Mouse (Mus musculus) hindbrain, embryonic 14.5 days (tissue): ENCODE data around the gene Chd2. TPM values are rescaled to one million over a fixed set of nuclear protein-coding genes. Genes with fewer than 3 reads are reported as not detected.
A peak's percentile ranks its signal among the peaks of the same experiment; 100 is the strongest.

Source experiments
- ATAC-seq: fragments of 200-750 bp; cut with Nextera tagmentation; 2 replicates; pipeline ENCODE4 v1.8.0; 2017; ENCODE audit warnings: moderate number of reproducible peaks, mild to moderate bottlenecking, moderate TSS enrichment, moderate library complexity; ENCODE audit not compliant: low FRiP score
- DNase-seq: peaks from one replicate; pipeline ENCODE4 v3.0.0-alpha.2; 2015; ENCODE audit warnings: low spot score
- H3K27ac ChIP-seq: fragments of 300-500 bp; sonication (generic); 2 replicates; pipeline ENCODE4 v1.5.1; 2014; ENCODE audit warnings: mild to moderate bottlenecking, moderate library complexity
- H3K27me3 ChIP-seq: fragments of 300-500 bp; sonication (generic); 2 replicates; pipeline ENCODE4 v1.6.1; 2014; ENCODE audit warnings: mild to moderate bottlenecking, low read length, mixed read lengths; ENCODE audit not compliant: control insufficient read depth, insufficient read depth
- H3K36me3 ChIP-seq: fragments of 300-500 bp; sonication (generic); replicated peaks from 2 replicates; pipeline ENCODE4 v1.6.1; 2014; ENCODE audit not compliant: control insufficient read depth, insufficient read depth
- H3K4me1 ChIP-seq: fragments of 300-500 bp; sonication (generic); replicated peaks from 2 replicates; pipeline ENCODE4 v1.6.1; 2014; ENCODE audit warnings: antibody characterized with exemption, low read length, mixed read lengths; ENCODE audit not compliant: control insufficient read depth, insufficient read depth
- H3K4me2 ChIP-seq: fragments of 300-500 bp; sonication (generic); replicated peaks from 2 replicates; pipeline ENCODE4 v1.6.1; 2014; ENCODE audit warnings: mild to moderate bottlenecking, moderate library complexity
- H3K4me3 ChIP-seq: fragments of 300-500 bp; sonication (generic); replicated peaks from 2 replicates; pipeline ENCODE4 v1.5.1; 2014; ENCODE audit warnings: mild to moderate bottlenecking, low read length
- H3K9ac ChIP-seq: fragments of 300-500 bp; sonication (generic); 2 replicates; pipeline ENCODE4 v1.6.1; 2014
- H3K9me3 ChIP-seq: fragments of 300-500 bp; sonication (generic); 2 replicates; pipeline ENCODE4 v1.6.1; 2016; ENCODE audit warnings: low read length; ENCODE audit not compliant: control insufficient read depth
- WGBS: fragments of 180-500 bp; shearing (Covaris S2); extraction: QIAGEN DNeasy Blood & Tissue Kit; methylation state at CpG from one replicate; pipeline ENCODE4 v1.1.7; 2014; 5-methylcytosine and 5-hydroxymethylcytosine counted together
- polyA plus RNA-seq: library from polyadenylated mRNA; unstranded; fragments of >200 nt; fragmentation: Nextera tagmentation; extraction: Ambion mirVana; gene quantifications from 2 replicates; pipeline ENCODE4 v1.2.1, GENCODE M21; 2014

Chd2 gene
- polyA plus RNA-seq, 1 experiment from 2014 or later = 42.3 TPM

- 91% methylated on average over 8 of the region's 8 CpGs for WGBS
- Histone ChIP-seq H3K4me1 (peaks cover 3% of the 10 kb centered on the region; the same call in 1 of the 2 replicates), H3K27me3 (no peaks in the 10 kb centered on the region), H3K27ac (no peak overlapping the region), H3K36me3 (peaks cover 33% of the 10 kb centered on the region), H3K4me3 (no peak overlapping the region), H3K9me3 (no peaks in the 10 kb centered on the region), H3K9ac (no peak overlapping the region), H3K4me2 (no peak overlapping the region)
- no peak for ATAC-seq
- no peak for DNase-seq
These were observed 114.8 kb downstream of the Chd2 start for GRCm38 (mm10) chr7:73426752-73427386.

- Histone ChIP-seq H3K4me3 (no peak overlapping the region), H3K4me1 (peaks cover 4% of the 10 kb centered on the region; the same call in 1 of the 2 replicates), H3K36me3 (peaks cover 33% of the 10 kb centered on the region), H3K4me2 (no peak overlapping the region), H3K27me3 (no peaks in the 10 kb centered on the region), H3K9me3 (no peaks in the 10 kb centered on the region), H3K9ac (no peak overlapping the region), H3K27ac (no peak overlapping the region)
- 81% methylated on average over 3 of the region's 3 CpGs for WGBS
- ATAC-seq (no peak), DNase-seq (no peak)
These were observed 115.4 kb downstream of the Chd2 start for GRCm38 (mm10) chr7:73426235-73426634.

- Histone ChIP-seq H3K9me3 (no peaks in the 10 kb centered on the region), H3K4me1 (peaks cover 4% of the 10 kb centered on the region; the same call in 1 of the 2 replicates), H3K27ac (0 out of 2 replicates have a peak overlapping the region, but pooled peaks have one; percentile 4), H3K36me3 (peaks cover 34% of the 10 kb centered on the region), H3K4me3 (no peak overlapping the region), H3K9ac (no peak overlapping the region), H3K4me2 (no peak overlapping the region), H3K27me3 (no peaks in the 10 kb centered on the region)
- DNase-seq (no peak), ATAC-seq (no peak)
- WGBS = 91% methylated on average over 7 of the region's 7 CpGs
These were observed 116.2 kb downstream of the Chd2 start for GRCm38 (mm10) chr7:73425451-73425850.

GRCm38 (mm10) chr7:73424705-73425104, 116.9 kb downstream of the Chd2 start:
- Histone ChIP-seq H3K36me3 (peaks cover 30% of the 10 kb centered on the region), H3K4me3 (no peak overlapping the region), H3K27me3 (no peaks in the 10 kb centered on the region), H3K9me3 (no peaks in the 10 kb centered on the region), H3K27ac (peak overlapping the region; percentile 33), H3K9ac (no peak overlapping the region), H3K4me1 (peaks cover 4% of the 10 kb centered on the region; the same call in 1 of the 2 replicates), H3K4me2 (no peak overlapping the region)
- ATAC-seq = no peak; the same call in 1 of the 2 replicates
- WGBS = 36% methylated on average over 3 of the region's 3 CpGs
- DNase-seq = no peak

GRCm38 (mm10) chr7:73424243-73424642, 117.4 kb downstream of the Chd2 start:
- DNase-seq = no peak
- H3K9ac ChIP-seq = no peak overlapping the region
- H3K36me3 ChIP-seq = peaks cover 27% of the 10 kb centered on the region
- no peak for ATAC-seq
- peak overlapping the region; percentile 33 for H3K27ac ChIP-seq
- no peaks in the 10 kb centered on the region for H3K27me3 ChIP-seq
- H3K9me3 ChIP-seq = no peaks in the 10 kb centered on the region
- no peak overlapping the region for H3K4me3 ChIP-seq
- peaks cover 4% of the 10 kb centered on the region; the same call in 1 of the 2 replicates for H3K4me1 ChIP-seq
- 8% methylated on average over 3 of the region's 3 CpGs for WGBS
- H3K4me2 ChIP-seq = no peak overlapping the region

- H3K9me3 ChIP-seq = no peaks in the 10 kb centered on the region
- H3K27ac ChIP-seq = 0 out of 2 replicates have a peak overlapping the region, but pooled peaks have one; percentile 33
- WGBS = 72% methylated on average over 13 of the region's 13 CpGs
- no peak overlapping the region for H3K4me3 ChIP-seq
- peaks cover 6% of the 10 kb centered on the region; the same call in 1 of the 2 replicates for H3K4me1 ChIP-seq
- ATAC-seq (no peak), DNase-seq (no peak)
- peaks cover 26% of the 10 kb centered on the region for H3K36me3 ChIP-seq
- no peaks in the 10 kb centered on the region for H3K27me3 ChIP-seq
- H3K4me2 ChIP-seq = no peak overlapping the region
- H3K9ac ChIP-seq = no peak overlapping the region
These were observed 118.4 kb downstream of the Chd2 start for GRCm38 (mm10) chr7:73423236-73423635.

GRCm38 (mm10) chr7:73422223-73423113, 119.2 kb downstream of the Chd2 start:
- H3K4me2 ChIP-seq = no peak overlapping the region
- no peaks in the 10 kb centered on the region for H3K27me3 ChIP-seq
- H3K27ac ChIP-seq = peak overlapping the region; percentile 52; the same call in 1 of the 2 replicates
- no peaks in the 10 kb centered on the region for H3K9me3 ChIP-seq
- 19% methylated on average over 12 of the region's 12 CpGs for WGBS
- ATAC-seq = peak; percentile 55
- DNase-seq = peak; percentile 95
- peaks cover 26% of the 10 kb centered on the region for H3K36me3 ChIP-seq
- no peak overlapping the region for H3K4me3 ChIP-seq
- peaks cover 13% of the 10 kb centered on the region; the same call in 1 of the 2 replicates for H3K4me1 ChIP-seq
- H3K9ac ChIP-seq = no peak overlapping the region

GRCm38 (mm10) chr7:73421278-73422015, 120.2 kb downstream of the Chd2 start:
- peaks cover 13% of the 10 kb centered on the region; the same call in 1 of the 2 replicates for H3K4me1 ChIP-seq
- peak; percentile 42; the same call in 1 of the 2 replicates for ATAC-seq

More at GRCm38 (mm10) chr7:73421278-73422015, 120.2 kb downstream of the Chd2 start:
- DNase-seq = no peak
- Histone ChIP-seq H3K9me3 (no peaks in the 10 kb centered on the region), H3K27me3 (no peaks in the 10 kb centered on the region), H3K4me2 (no peak overlapping the region), H3K9ac (no peak overlapping the region), H3K36me3 (peaks cover 31% of the 10 kb centered on the region), H3K4me3 (no peak overlapping the region), H3K27ac (peak overlapping the region; percentile 52; the same call in 1 of the 2 replicates)
- WGBS = 51% methylated on average over 9 of the region's 9 CpGs
